Mouse (Mus musculus) mouse trophoblast stem cell (cell line): ENCODE results near the gene Ube2g2.
"Not testable (repeated sequence)": the region's sequence is repeated elsewhere in the genome, so short reads cannot be mapped to it uniquely, and the experiment has no call there.

Experiments used
- in situ Hi-C, 2 experiments: fragments of 300-500 bp; cut with MseI, MboI; formaldehyde crosslinking; loops; 2 replicates in 1 of 2; 3 replicates in 1 of 2; pipeline ENCODE4 v1.15.1; 2025

Ube2g2 gene

DNA sequence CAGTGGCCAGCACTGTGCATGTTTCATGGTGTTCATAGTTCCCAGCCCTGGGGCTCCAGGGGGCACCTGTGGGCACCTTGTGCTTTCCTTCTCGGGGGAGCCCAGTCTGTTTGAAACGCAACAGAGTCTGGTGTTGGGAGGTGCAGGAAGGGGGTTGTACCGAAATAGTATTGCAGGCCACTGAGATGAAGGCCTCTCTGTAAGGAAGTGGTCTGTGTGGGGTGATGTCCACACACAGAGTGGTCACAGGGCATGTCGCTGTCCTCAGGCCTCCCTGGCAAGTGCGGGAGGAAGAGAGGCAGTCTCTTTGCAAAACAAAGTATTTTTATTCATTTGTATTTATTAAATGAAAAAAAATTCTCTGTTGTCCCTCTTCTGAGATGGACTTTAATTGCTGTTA lies 23.5 kb downstream of the Ube2g2 start:
- in situ Hi-C loops = no loop called here

DNA sequence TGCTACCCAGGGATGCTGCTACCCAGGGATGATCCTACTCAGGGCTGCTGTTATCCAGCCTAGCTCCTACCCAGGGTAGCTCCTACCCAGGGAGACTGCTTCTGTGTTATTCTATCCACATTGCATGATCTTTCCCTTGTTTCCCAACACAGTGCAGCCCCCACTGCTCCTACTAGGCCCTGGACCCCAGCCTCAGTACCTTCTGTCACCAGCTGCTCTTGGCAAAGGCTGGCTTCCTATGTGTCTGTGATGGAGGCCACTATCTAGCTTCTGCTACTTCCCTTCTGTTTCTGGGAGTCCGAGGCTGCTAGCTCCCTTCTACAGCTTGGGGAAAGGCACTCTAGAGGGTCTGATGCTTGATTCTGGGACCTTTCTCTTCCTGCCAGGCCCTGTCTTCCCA lies 25.4 kb downstream of the Ube2g2 start:
- in situ Hi-C loops = no loop called here

DNA sequence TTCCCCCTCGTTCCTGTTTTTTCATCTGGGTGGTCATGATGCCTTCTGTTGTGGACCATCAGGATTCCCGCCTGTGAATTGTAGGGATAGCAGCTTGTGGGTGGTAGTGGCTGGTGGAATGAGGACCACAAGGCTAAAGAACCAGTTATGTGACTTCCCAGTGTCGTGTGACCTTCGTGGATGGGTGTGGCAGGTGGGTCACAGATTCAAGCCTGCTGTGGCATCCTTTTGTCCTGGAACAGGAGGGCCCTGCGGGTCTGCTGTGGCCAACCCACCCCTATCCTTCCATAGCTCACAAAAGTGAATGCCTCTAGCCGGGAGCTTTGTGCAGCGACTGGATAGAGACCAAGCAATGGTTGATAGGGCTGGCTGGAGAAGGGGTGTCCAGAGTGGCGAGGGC lies 25.8 kb downstream of the Ube2g2 start:
- in situ Hi-C loops = no loop called here

- in situ Hi-C loops = no loop called here
Observed at GRCm38 (mm10) chr10:77652046-77652445, 30.0 kb downstream of the Ube2g2 start.

- in situ Hi-C loops = no loop called here
Observed at GRCm38 (mm10) chr10:77658286-77658994, 36.4 kb downstream of the Ube2g2 start.

- in situ Hi-C loops = no loop called here
Observed at GRCm38 (mm10) chr10:77663949-77664665, 42.0 kb downstream of the Ube2g2 start.

DNA sequence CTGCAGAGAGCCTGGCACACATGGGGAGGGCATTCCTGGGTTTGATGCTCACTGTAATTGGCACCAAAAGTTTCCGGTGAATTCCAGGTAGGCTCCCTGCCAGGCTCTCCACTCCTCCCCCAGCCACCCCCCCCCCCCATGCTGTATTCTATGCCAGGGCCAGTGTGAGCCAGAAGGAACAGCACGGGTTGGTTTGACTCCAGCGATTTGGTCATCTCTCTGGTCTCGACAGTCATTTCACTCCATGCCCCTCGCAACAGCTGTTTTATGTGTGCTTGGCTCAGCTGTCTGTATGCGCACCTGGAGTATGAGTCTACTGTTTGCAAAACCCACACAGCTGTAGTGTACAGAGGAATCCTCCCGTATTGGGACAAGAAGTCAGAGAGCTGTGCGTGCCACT lies 44.3 kb downstream of the Ube2g2 start:
- in situ Hi-C loops = no loop called here

GRCm38 (mm10) chr10:77667402-77667801 lies 45.3 kb downstream of the Ube2g2 start:
- in situ Hi-C loops = no loop called here

DNA sequence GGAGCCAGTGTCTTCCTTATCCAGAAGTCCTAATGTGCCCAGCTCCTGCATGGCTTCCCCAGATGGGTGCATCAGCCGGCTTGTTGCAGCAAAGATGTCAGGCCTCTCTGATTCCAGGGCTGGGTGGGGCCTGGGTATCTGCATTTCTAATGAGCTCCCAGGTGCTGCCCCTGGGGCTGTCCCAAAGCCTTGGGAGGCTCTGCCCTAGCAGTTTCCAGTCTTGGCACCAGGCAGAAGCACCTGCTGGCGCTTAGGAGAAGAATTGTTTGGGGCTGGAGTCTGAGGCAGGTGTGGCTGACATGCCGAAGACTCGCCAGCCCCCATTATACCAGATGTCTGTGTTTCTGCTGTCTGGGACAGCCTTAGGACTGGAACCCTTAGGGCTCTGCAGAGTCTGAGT lies 48.6 kb downstream of the Ube2g2 start:
- in situ Hi-C loops = no loop called here

DNA sequence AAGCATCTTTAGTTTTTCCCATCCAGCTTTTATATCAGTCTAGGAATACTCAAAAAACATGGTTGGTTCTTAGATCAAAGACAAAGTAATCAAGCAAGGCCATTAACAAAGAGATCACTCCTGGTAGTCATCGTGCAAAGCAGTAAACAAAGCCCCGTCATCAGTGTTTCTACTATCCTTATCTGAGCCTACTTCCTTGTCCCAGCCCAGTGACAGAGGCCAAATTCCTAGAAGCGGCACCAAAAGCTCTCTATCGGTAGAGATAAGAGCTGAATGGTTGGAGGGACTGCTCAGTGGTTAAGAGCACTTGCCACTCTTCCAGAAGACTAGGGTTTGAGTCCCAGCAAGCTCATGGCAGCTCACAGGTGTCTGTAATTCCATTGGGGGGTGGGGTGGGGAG lies 49.4 kb downstream of the Ube2g2 start:
- in situ Hi-C loops = no loop called here

- in situ Hi-C loops = no loop called here
Observed at GRCm38 (mm10) chr10:77673765-77674164, 51.7 kb downstream of the Ube2g2 start.

DNA sequence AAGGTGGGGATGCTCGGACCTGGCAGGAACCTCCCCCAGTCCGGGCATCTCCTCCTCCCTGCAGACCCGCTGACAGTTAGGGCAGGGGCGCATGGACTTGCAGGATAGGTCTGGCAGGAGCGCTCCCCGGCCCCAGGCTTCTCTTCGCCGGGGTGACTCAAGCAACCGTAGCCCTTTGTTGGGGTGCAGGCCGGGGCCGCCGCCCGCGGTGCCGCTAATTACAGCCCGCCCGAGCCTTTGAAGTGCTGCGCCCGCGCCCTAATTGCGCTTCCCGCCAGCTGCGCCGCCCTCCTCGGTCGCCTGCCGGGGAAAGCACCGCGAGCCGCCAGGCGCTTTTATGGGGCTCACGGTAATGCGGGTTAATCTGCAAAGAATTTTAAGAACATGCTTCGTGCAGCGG lies 55.5 kb downstream of the Ube2g2 start:
- in situ Hi-C loops = no loop called here

GRCm38 (mm10) chr10:77682994-77683393 lies 60.9 kb downstream of the Ube2g2 start:
- in situ Hi-C loops = no loop called here

GRCm38 (mm10) chr10:77684181-77684580 lies 62.1 kb downstream of the Ube2g2 start:
- in situ Hi-C loops = no loop called here

DNA sequence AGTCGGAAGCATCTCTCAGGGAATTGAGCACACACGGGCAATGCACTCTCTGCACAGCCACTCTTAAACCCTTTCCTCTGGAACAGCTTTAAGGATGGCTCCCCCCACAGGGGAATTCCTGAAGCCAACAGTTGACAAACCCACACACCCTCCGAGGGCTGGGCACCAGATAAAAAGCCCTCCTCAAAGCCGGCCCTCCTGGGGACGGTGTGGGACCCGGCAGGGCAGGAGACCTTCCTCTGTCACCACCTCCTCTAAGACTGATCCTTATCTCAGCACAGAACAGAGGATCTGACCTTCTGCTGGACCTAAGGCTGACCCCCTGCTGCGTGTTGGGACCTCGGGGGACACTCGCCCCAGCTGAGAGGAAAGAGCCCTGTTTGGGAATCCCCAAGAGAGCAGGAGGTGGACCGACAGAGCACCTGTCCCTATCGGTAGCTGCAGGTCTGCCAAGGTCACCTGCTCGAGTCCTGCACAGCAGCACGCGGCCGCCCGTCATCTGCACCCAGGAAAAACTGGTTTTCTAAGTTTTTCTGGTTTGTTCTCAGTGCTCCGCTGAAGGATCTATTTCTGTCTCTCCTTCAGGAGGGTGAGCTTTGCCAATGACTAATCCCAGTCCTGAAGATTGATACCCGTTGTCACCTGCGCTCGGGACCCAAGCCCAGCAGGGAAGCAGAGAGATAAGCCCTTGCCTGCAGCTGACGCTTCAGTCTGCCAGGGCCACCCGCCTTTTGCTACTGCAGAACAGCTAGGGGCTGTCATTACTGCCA lies 64.0 kb downstream of the Ube2g2 start, which contains the start of gene Tspear:
TSS of gene Tspear (plus strand) at position 675 of the 770 bp plus-strand sequence.
- in situ Hi-C loops = no loop called here

DNA sequence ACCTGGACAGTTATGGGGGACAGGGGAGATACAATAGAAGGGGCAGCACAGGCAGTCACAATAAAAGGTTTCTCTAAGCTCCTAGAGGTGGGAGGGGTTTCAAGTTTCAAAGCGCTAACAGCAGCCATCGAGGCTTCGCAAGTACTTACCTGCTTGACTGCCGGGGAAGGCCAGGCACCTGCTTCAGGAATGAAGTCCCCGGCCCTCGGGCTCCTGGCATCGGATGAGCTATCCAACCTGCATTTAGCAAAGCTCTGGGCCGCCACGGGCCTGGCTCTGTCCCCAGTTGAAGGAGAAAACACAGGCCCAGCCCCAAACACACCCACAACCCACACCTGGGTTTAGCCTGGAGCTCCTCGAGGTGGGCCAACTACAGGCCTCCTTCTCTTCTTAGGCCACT lies 64.9 kb downstream of the Ube2g2 start:
- in situ Hi-C loops = no loop called here

GRCm38 (mm10) chr10:77690356-77690807 lies 68.3 kb downstream of the Ube2g2 start, which contains the start of gene Gm19402:
Gene Gm19402, minus strand, starts transcription at chr10:77690757.
- in situ Hi-C loops = not testable (repeated sequence)
